Mouse (Mus musculus): ENCODE measurements around the gene E2f1.

The E2f1 gene

DNA sequence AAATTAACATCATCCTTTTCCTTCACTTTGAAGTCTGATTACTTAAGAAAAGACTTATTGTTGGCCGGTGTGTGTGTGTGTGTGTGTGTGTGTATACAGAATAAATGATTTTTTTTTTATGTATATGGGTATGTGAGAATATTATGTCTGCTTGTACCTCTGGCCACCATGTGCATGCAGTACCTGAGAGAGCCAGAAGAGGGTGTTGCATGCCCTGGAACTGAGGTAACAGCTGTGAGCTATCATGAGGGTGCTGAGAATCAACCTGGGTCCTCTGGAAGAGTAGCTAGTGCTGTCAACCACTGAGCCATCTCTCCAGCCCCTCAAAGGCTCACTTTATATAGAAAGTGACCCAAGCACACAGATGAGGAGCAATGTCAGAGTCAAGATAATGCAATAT lies 11.7 kb upstream of the E2f1 start:
- no peak for DNase-seq

DNA sequence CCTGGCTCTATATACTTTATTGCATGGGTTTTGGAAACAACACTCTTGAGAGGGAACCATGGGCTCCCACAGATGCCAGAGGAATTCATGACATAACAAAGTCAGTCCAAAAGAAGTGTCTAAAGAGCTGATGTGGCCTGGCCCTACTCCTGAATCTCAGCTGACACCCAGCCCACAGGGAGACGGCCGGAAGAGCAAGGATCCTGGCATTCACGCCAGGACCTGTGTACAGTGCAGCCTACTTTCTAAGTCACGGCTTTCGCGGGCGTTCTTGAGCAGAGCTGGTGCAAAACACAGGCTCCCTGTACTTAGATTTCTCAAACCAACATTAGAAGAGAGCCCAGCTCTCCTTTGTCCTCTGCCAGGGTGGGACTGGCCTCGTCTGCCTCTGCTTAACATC lies 10.9 kb upstream of the E2f1 start:
- no peak for DNase-seq

DNA sequence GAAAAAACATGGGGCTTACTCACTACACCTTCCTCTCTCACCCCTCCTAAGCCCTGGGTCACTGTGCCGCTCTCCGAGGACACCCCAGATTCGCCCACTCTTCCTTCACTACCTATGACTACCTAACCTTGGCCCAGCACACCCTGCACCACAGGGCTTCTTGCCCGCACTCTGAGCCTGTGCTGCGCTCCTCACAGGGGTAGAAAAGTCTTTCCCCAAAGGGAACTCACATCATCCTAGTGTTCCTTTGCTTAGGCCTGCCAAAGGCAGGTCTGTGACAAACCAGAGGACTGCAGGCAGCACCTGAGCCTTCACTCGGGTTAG lies 8.0 kb upstream of the E2f1 start:
- DNase-seq = no peak

- DNase-seq = no peak
These were observed 7.4 kb upstream of the E2f1 start for GRCm38 (mm10) chr2:154576876-154577743.

DNA sequence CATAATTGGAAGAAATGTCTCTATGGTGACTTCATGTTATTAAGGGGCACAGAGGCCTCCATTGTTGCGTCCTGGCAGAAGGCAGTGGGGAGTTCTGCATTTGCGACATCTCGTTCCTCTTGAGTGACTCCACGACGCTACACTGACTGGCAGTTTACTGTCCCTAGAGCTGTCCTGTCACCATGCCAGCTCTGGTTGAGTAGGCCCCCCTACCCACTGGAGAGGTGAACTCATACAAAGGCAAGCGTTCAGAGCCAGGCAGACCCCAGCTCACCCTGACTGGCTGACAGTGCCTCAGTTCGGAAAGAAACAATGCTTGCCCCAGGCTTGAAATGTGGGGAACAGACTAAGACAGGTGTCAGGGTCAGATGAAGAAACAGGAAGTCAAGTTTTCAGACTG lies 4.6 kb upstream of the E2f1 start:
- DNase-seq = no peak

DNA sequence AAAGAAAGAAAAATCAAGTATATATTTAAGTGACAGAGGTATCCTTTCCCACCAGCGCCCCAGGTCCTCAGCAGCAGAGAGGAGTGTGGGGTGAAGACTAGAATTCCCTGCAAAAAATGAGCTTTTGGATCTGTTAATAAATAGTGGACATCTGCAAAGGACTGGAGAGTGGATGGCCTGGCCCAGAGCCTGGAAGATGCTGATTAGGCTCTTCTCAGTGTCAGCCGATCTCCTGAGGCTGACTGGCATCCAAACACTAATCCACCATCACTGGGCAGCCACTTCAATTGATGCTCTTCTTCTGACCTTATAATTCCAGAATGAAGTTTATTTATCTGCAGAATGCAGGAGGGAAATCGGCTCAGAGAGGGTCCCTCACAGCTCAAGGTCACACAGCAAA lies 3.3 kb upstream of the E2f1 start:
- DNase-seq = no peak

DNA sequence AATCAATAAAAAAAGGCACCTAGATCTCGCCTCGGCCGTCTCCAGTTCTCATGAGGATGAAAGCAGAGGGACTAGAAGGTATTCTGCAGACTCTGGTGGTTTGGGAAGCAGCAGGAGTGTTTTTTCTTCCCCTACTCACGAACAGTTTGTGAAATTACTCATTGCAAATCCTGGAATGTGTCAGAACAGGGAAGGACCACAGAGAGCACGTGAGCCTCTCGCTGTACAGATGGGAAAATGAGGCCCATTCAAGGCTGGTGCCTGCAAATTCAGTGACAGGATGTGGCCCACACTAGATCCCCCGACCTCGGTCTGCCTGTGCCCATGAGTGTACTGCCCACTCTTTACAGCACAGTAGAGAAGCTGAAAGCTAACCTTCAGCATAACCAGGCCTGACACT lies 2.3 kb upstream of the E2f1 start:
- no peak for DNase-seq

DNA sequence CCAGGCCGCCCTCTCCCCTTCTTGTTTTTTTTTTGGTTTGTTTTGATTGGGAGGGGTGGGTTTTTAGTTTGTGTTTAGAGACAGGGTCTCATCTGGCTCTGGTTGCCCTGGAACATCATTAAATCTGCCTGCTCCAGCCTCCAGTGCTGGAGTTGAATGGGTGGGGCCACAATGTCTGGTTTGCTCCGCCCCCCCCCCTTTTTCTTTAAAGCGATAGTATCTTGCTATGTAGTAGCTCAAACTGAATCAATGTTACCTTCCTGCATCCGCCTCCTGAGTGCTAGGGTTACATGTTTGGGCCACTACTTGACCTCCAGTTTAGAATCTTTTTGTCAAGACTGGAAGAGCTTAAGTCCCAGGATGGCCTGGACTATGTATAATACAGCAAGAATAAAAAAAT lies 1.6 kb upstream of the E2f1 start:
- DNase-seq = no peak

- no peak for DNase-seq
These were observed 974 bp upstream of the E2f1 start for GRCm38 (mm10) chr2:154570666-154571065.

- peak; percentile 83 for DNase-seq
These were observed 482 bp downstream of the E2f1 start for GRCm38 (mm10) chr2:154569071-154569748.

DNA sequence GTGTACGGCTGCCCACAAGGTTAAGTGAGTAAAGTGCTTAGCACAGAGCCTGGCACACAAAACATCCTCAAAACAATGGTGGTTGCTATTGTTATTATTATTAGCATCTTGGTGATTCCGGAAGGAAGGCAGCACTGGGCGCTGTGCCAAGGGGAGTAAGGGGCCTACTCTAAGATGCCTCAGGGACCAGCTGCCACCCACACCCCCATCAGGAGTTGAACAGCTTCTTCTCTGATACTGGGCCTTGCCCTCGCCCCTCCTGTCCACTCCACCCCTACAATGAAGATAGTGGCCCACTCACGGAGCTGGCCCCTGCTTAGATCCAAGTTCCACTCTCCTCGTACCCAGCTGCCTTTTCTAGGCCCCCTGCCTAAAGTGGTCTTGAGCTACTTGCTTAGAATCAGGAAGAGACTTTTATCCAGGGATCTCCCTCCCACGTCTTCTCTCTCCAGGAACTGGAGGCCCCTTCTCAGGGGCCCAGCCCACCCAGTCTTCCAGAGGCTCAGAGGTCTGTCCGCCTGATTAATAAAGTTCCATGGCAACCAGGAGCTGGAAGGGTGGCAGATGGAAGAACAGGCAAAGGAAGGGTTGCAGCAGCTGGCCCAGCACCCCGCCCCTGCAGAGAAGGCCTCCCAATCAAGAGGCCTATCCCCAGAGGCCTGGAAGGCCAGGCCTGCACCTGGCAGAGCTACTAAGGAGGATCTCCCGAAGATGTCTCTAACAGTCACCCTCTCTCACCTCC lies 1.2 kb downstream of the E2f1 start:
- peak; percentile 59 for DNase-seq

DNA sequence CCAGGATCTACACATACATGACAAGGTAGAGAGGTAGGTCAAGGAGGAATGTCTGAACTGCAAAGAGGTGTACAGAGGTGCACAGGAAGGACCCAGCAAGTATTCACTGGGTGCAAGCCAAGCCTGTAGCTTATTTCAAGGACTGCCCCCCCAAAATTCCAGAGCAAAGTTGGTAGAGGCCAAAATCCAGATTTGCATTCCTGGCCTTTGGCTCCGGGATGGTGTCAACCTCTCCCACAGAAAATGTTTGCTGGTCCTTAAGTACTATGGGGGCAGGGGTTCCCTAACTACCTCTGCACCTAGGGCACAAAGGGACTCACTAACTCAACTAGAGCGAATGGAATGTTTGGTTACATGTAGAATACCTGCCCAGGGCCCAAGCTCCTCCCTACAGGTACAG lies 1.9 kb downstream of the E2f1 start:
- no peak for DNase-seq

DNA sequence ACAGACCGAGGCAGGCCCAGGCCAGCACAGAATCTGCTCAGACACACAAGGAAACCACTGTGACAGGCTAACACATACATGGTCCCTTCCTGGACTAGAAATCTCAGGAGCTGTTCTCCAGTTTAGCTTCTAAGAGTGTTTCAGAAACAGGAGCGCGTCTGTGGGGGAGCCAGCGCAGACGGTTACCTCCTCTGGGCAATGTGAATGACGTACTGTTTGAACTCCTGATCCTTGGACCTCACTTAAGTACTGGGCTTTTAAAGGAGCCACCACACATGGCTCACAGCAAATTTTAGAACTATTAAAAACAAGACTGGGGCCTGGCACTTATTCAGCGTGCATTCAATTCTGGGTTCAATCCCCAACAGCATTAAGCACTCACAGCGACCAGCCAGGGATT lies 3.1 kb downstream of the E2f1 start:
- DNase-seq = peak; percentile 43

DNA sequence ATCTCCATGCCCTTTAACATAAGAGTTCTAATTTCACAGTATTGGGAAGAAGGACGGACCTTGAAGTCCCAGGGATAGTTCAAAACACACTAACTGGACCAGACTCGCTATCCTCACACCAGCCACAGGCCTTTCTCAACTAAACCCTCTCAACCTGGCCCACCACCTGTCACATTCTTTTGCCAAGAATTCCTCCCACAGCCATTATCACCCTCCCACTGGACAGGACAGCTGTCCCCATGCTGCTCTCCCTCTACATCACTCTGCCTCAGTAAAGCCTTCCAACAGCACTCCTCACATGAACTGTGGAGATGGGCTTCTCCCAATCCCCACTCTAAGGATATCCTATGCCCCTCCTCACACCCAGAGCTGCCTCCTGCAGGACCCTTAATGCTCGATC lies 4.1 kb downstream of the E2f1 start:
- no peak for DNase-seq

DNA sequence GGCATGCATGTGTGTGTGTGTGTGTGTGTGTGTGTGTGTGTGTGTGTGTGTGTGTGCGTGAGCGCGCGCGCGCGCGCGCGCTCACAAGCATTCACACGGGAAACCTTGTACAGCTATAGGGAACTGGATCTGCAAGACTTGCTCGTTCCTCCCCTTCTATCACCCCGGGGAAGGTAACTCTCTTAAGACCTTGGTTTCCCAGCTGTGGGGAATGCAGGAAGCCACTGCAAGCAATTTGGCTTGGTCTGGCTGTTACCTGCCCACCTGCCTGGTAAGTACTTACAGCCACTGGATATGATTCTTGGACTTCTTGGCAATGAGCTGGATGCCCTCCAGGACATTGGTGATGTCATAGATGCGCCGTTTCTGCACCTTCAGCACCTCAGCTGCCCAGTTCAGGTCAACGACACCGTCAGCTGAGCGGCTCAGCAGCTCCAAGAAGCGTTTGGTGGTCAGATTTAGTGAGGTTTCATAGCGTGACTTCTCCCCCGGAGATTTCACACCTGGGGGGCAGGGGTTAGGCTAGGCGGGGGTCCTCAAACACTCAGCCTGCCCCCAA lies 6.0 kb downstream of the E2f1 start:
- peak; percentile 56 for DNase-seq

DNA sequence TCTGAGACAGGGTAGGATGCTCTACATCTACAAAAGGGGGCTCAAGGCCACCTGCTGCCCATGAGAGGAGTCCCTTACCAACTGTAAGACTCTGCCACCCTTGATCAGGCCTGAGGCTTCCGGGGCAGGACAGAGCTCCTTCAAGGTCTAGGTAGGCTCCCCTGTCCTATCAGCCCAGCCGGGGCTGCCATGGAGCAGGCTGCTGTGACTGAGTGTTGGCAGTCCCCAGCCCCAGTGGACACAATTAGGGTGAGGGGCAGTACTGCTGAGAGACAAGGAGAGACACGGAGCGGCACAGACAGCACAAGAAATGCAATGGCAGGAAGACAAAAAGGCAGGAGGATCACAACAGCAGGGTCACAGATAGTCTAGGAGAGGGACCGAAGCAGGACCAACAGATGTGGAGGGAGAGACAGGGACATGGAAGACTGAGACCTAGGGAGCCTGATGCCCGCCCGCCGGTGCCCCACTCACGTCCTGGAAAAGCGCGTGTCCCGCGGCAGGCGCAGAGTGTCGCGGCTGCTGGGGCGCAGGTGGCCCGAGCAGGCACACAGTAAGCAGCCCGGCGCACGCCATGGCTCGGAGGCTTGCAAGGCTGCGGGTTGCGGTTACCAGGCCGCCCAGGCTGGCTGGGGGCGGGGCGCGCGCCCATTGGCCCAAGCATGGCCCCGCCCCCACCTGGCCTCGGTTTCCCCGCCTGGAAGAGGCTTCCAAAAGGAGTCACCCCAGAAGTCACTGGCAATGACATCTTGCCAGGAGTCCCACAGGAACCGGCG lies 11.2 kb downstream of the E2f1 start, which contains the start of gene Necab3:
Necab3 (minus strand) TSS at position 627 of the 776 bp plus-strand sequence.
- peak; percentile 52 for DNase-seq

- DNase-seq = peak; percentile 60
These were observed 12.4 kb downstream of the E2f1 start for GRCm38 (mm10) chr2:154557184-154557832.

GRCm38 (mm10) chr2:154555235-154555634 lies 14.5 kb downstream of the E2f1 start:
- DNase-seq = no peak

GRCm38 (mm10) chr2:154552424-154552907 lies 17.2 kb downstream of the E2f1 start:
- DNase-seq = peak; percentile 81

GRCm38 (mm10) chr2:154551927-154552326 lies 17.8 kb downstream of the E2f1 start:
- peak; percentile 24 for DNase-seq

- DNase-seq = no peak
These were observed 18.2 kb downstream of the E2f1 start, which contains the start of gene Actl10 for GRCm38 (mm10) chr2:154551476-154551875. TSS of gene Actl10 (plus strand) at chr2:154551776.

GRCm38 (mm10) chr2:154550937-154551336 lies 18.8 kb downstream of the E2f1 start:
- no peak for DNase-seq

All from kidney, postnatal 10 days (tissue).